Mouse (Mus musculus): ENCODE results near the gene Dera. TPM values are rescaled to one million over a fixed set of nuclear protein-coding genes. Genes with fewer than 3 reads are reported as not detected.

Dera gene
- polyA plus RNA-seq, 1 experiment from 2014 or later = 46.2 TPM

GRCm38 (mm10) chr6:137752275-137752655 lies 2.1 kb upstream of the Dera start:
- Histone ChIP-seq H3K27me3 (ENCODE audit: control insufficient read depth, insufficient read depth, low read length) (no peaks in the 10 kb centered on the region), H3K4me1 (ENCODE audit: control insufficient read depth, insufficient read depth, low read length) (peaks cover 11% of the 10 kb centered on the region), H3K36me3 (ENCODE audit: control insufficient read depth, insufficient read depth) (peaks cover 29% of the 10 kb centered on the region), H3K27ac (ENCODE audit: low read length) (no peak overlapping the region), H3K4me3 (ENCODE audit: low read length) (no peak overlapping the region), H3K4me2 (ENCODE audit: low read depth, low read length) (no peak overlapping the region), H3K9ac (ENCODE audit: low read length) (no peak overlapping the region), H3K9me3 (replicated peaks; ENCODE audit: control insufficient read depth, low read length) (no peaks in the 10 kb centered on the region)
- 59% methylated on average over 4 of the region's 4 CpGs for WGBS
- ATAC-seq (replicated peaks; ENCODE audit: extremely low read depth, insufficient read depth, low FRiP score) = no peak

DNA sequence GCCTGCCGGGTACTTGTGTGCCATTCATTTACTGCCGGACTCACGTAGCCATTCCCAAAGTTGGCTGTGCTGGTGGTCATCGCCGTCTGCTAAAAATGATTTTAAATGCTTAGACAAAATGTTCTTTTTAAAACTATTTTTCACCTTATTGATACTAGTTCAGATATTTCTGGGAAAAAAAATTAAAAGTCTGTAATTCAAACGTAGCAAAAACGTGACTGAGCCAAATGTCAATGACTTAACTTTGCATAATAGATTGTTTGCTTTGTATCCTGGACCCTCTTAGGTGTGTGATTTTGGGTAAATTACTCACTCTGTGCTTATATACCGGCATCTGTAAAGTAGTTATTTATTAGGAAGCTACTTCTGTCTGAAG lies 499 bp downstream of the Dera start:
- Histone ChIP-seq H3K9ac (ENCODE audit: low read length) (peak overlapping the region; percentile 88), H3K9me3 (replicated peaks; ENCODE audit: control insufficient read depth, low read length) (no peaks in the 10 kb centered on the region), H3K27me3 (ENCODE audit: control insufficient read depth, insufficient read depth, low read length) (no peaks in the 10 kb centered on the region), H3K4me1 (ENCODE audit: control insufficient read depth, insufficient read depth, low read length) (peaks cover 11% of the 10 kb centered on the region), H3K36me3 (ENCODE audit: control insufficient read depth, insufficient read depth) (peaks cover 13% of the 10 kb centered on the region), H3K27ac (ENCODE audit: low read length) (no peak overlapping the region), H3K4me2 (ENCODE audit: low read depth, low read length) (peak overlapping the region; percentile 68), H3K4me3 (ENCODE audit: low read length) (peak overlapping the region; percentile 89)
- WGBS = 3% methylated on average over 8 of the region's 8 CpGs
- no peak for ATAC-seq (replicated peaks; ENCODE audit: extremely low read depth, insufficient read depth, low FRiP score)

DNA sequence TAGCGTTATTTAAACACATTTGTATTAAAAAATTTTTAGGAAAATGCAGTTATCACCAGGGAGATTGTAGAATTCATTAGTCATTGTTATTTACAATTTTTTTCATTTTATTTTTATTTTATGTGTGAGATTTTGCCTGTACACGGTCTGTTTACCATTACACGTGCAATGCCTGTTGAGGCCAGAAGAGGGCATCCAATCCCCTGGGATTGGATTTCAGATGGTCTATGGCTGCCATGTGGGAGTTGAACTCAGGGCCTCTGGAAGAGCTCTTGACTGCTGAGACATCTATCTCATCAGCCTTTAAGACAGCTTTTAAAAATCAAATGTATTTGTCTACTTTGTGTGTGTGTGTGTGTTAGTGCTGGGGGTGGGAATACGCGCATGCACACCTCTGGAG lies 2.0 kb downstream of the Dera start:
- Histone ChIP-seq H3K27me3 (ENCODE audit: control insufficient read depth, insufficient read depth, low read length) (no peaks in the 10 kb centered on the region), H3K4me2 (ENCODE audit: low read depth, low read length) (no peak overlapping the region), H3K4me3 (ENCODE audit: low read length) (no peak overlapping the region), H3K27ac (ENCODE audit: low read length) (no peak overlapping the region), H3K4me1 (ENCODE audit: control insufficient read depth, insufficient read depth, low read length) (peaks cover 11% of the 10 kb centered on the region), H3K9ac (ENCODE audit: low read length) (no peak overlapping the region), H3K9me3 (replicated peaks; ENCODE audit: control insufficient read depth, low read length) (no peaks in the 10 kb centered on the region), H3K36me3 (ENCODE audit: control insufficient read depth, insufficient read depth) (peaks cover 9% of the 10 kb centered on the region)
- WGBS = 66% methylated on average over 5 of the region's 5 CpGs
- ATAC-seq (replicated peaks; ENCODE audit: extremely low read depth, insufficient read depth, low FRiP score) = no peak

- 90% methylated on average over 1 of the region's 1 CpGs for WGBS
- H3K4me1 ChIP-seq (ENCODE audit: control insufficient read depth, insufficient read depth, low read length) = peaks cover 8% of the 10 kb centered on the region
Measured at GRCm38 (mm10) chr6:137757891-137758290, 3.5 kb downstream of the Dera start.

DNA sequence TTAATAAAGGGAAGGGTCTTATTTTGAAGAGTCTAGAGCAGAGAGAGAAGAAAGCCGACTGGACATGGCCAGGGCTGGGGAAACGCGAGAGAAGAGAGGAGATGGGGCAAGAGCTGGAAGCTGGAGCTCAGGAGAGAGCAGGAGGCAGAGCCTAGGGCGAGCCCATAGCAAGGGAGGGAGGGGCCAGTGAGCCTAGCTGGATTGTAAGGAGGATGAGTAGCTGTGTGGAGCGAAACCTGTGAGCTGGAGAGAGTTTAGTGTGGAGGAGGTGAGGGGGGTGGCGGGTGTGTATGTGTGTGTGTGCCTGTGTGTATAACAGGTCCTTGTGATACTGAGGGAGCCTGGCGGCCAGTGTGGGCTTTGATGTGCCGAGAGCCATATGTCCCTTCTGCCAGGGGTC lies 5.3 kb downstream of the Dera start:
- H3K9ac ChIP-seq (ENCODE audit: low read length) = no peak overlapping the region
- no peak for ATAC-seq (replicated peaks; ENCODE audit: extremely low read depth, insufficient read depth, low FRiP score)
- WGBS = 40% methylated on average over 8 of the region's 8 CpGs
- peaks cover 5% of the 10 kb centered on the region for H3K4me1 ChIP-seq (ENCODE audit: control insufficient read depth, insufficient read depth, low read length)
- H3K9me3 ChIP-seq (replicated peaks; ENCODE audit: control insufficient read depth, low read length) = no peaks in the 10 kb centered on the region
- no peak overlapping the region for H3K4me2 ChIP-seq (ENCODE audit: low read depth, low read length)
- H3K27ac ChIP-seq (ENCODE audit: low read length) = no peak overlapping the region
- H3K36me3 ChIP-seq (ENCODE audit: control insufficient read depth, insufficient read depth) = no peaks in the 10 kb centered on the region
- H3K27me3 ChIP-seq (ENCODE audit: control insufficient read depth, insufficient read depth, low read length) = no peaks in the 10 kb centered on the region
- no peak overlapping the region for H3K4me3 ChIP-seq (ENCODE audit: low read length)

More at GRCm38 (mm10) chr6:137757891-137758290, 3.5 kb downstream of the Dera start:
- Histone ChIP-seq H3K36me3 (ENCODE audit: control insufficient read depth, insufficient read depth) (no peaks in the 10 kb centered on the region), H3K9ac (ENCODE audit: low read length) (no peak overlapping the region), H3K27me3 (ENCODE audit: control insufficient read depth, insufficient read depth, low read length) (no peaks in the 10 kb centered on the region), H3K4me2 (ENCODE audit: low read depth, low read length) (no peak overlapping the region), H3K9me3 (replicated peaks; ENCODE audit: control insufficient read depth, low read length) (no peaks in the 10 kb centered on the region), H3K27ac (ENCODE audit: low read length) (no peak overlapping the region), H3K4me3 (ENCODE audit: low read length) (no peak overlapping the region)
- ATAC-seq (replicated peaks; ENCODE audit: extremely low read depth, insufficient read depth, low FRiP score) = no peak

DNA sequence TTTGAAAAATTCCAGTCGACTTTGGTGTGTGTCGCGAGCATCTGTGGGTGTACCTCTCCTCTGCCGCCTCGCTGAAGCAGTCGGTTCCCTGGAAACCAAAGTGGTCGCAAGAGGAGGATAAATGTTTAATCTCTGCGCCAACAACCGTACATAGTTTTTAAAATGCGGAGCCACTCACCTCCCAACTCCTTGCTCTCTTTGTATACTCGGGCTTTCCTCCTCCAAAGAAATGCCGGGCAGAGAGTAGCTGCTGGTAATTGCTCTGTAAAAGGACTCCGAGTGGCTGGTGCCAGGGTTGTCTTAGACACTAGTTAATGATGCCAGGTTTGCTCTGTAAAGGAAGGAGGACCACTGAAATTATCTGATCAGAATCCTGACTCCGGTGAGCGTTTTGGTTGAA lies 6.6 kb downstream of the Dera start:
- Histone ChIP-seq H3K4me3 (ENCODE audit: low read length) (no peak overlapping the region), H3K9ac (ENCODE audit: low read length) (no peak overlapping the region), H3K27ac (ENCODE audit: low read length) (no peak overlapping the region), H3K27me3 (ENCODE audit: control insufficient read depth, insufficient read depth, low read length) (no peaks in the 10 kb centered on the region), H3K4me1 (ENCODE audit: control insufficient read depth, insufficient read depth, low read length) (no peaks in the 10 kb centered on the region; the same call in 1 of the 2 replicates), H3K36me3 (ENCODE audit: control insufficient read depth, insufficient read depth) (no peaks in the 10 kb centered on the region), H3K9me3 (replicated peaks; ENCODE audit: control insufficient read depth, low read length) (no peaks in the 10 kb centered on the region), H3K4me2 (ENCODE audit: low read depth, low read length) (no peak overlapping the region)
- 75% methylated on average over 15 of the region's 15 CpGs for WGBS
- ATAC-seq (replicated peaks; ENCODE audit: extremely low read depth, insufficient read depth, low FRiP score) = no peak

GRCm38 (mm10) chr6:137764572-137765210 lies 10.3 kb downstream of the Dera start:
- 61% methylated on average over 3 of the region's 3 CpGs for WGBS
- H3K36me3 ChIP-seq (ENCODE audit: control insufficient read depth, insufficient read depth) = no peaks in the 10 kb centered on the region

DNA sequence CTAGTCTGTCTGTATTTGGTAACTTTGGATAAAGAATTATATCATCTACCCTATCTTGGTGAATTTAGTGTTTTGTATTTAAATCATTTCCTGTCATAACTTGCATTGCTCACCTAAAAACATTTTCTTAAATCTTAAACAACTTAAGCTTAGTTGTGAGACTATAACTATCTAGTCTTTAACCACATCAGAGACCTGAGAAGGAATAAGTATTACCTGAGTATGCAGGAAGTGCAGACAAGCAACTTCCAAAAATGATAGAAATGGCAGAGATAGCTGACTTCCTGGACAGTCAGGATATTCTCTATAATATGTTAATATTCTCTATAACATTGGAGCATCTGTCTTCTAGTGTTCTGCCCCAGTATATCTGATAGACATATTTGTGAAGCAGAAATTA lies 11.8 kb downstream of the Dera start:
- H3K27me3 ChIP-seq (ENCODE audit: control insufficient read depth, insufficient read depth, low read length) = no peaks in the 10 kb centered on the region
- no peak overlapping the region for H3K4me2 ChIP-seq (ENCODE audit: low read depth, low read length)
- H3K9ac ChIP-seq (ENCODE audit: low read length) = no peak overlapping the region
- H3K36me3 ChIP-seq (ENCODE audit: control insufficient read depth, insufficient read depth) = no peaks in the 10 kb centered on the region
- H3K4me3 ChIP-seq (ENCODE audit: low read length) = no peak overlapping the region
- no peaks in the 10 kb centered on the region for H3K4me1 ChIP-seq (ENCODE audit: control insufficient read depth, insufficient read depth, low read length)
- ATAC-seq (replicated peaks; ENCODE audit: extremely low read depth, insufficient read depth, low FRiP score) = no peak
- H3K9me3 ChIP-seq (replicated peaks; ENCODE audit: control insufficient read depth, low read length) = 0 out of 2 replicates have a peak, but pooled peaks cover 2% of the 10 kb centered on the region
- H3K27ac ChIP-seq (ENCODE audit: low read length) = no peak overlapping the region

More at GRCm38 (mm10) chr6:137764572-137765210, 10.3 kb downstream of the Dera start:
- Histone ChIP-seq H3K9ac (ENCODE audit: low read length) (no peak overlapping the region), H3K4me1 (ENCODE audit: control insufficient read depth, insufficient read depth, low read length) (no peaks in the 10 kb centered on the region), H3K27ac (ENCODE audit: low read length) (no peak overlapping the region), H3K4me2 (ENCODE audit: low read depth, low read length) (no peak overlapping the region), H3K4me3 (ENCODE audit: low read length) (no peak overlapping the region), H3K27me3 (ENCODE audit: control insufficient read depth, insufficient read depth, low read length) (no peaks in the 10 kb centered on the region), H3K9me3 (replicated peaks; ENCODE audit: control insufficient read depth, low read length) (0 out of 2 replicates have a peak, but pooled peaks cover 2% of the 10 kb centered on the region)
- no peak for ATAC-seq (replicated peaks; ENCODE audit: extremely low read depth, insufficient read depth, low FRiP score)

GRCm38 (mm10) chr6:137771621-137772250 lies 17.4 kb downstream of the Dera start:
- 0 out of 2 replicates have a peak, but pooled peaks cover 2% of the 10 kb centered on the region for H3K9me3 ChIP-seq (replicated peaks; ENCODE audit: control insufficient read depth, low read length)
- H3K27ac ChIP-seq (ENCODE audit: low read length) = no peak overlapping the region
- H3K9ac ChIP-seq (ENCODE audit: low read length) = no peak overlapping the region
- no peak overlapping the region for H3K4me2 ChIP-seq (ENCODE audit: low read depth, low read length)
- H3K27me3 ChIP-seq (ENCODE audit: control insufficient read depth, insufficient read depth, low read length) = no peaks in the 10 kb centered on the region
- WGBS = 65% methylated on average over 3 of the region's 3 CpGs
- ATAC-seq (replicated peaks; ENCODE audit: extremely low read depth, insufficient read depth, low FRiP score) = no peak
- H3K4me3 ChIP-seq (ENCODE audit: low read length) = no peak overlapping the region
- H3K4me1 ChIP-seq (ENCODE audit: control insufficient read depth, insufficient read depth, low read length) = no peaks in the 10 kb centered on the region
- H3K36me3 ChIP-seq (ENCODE audit: control insufficient read depth, insufficient read depth) = no peaks in the 10 kb centered on the region
